Mouse (Mus musculus) heart, postnatal 0 days (tissue): ENCODE measurements around the gene Rsbn1l. TPM values are rescaled to one million over a fixed set of nuclear protein-coding genes. Genes with fewer than 3 reads are reported as not detected.
A peak's percentile ranks its signal among the peaks of the same experiment; 100 is the strongest.

Experiments
- ATAC-seq: fragments of 200-750 bp; cut with Nextera tagmentation; 2 replicates; pipeline ENCODE4 v1.8.0; 2017; ENCODE audit warnings: low read depth, moderate number of reproducible peaks, moderate library complexity; ENCODE audit not compliant: insufficient read depth
- DNase-seq: peaks from one replicate; pipeline ENCODE4 v3.0.0-alpha.2; 2016; ENCODE audit warnings: low spot score
- H3K27ac ChIP-seq: fragments of 300-500 bp; sonication (generic); 2 replicates; pipeline ENCODE4 v1.5.1; 2014; ENCODE audit warnings: low read depth, mild to moderate bottlenecking
- H3K27me3 ChIP-seq: fragments of 300-500 bp; sonication (generic); 2 replicates; pipeline ENCODE4 v1.6.1; 2014; ENCODE audit warnings: low read length, mixed read lengths; ENCODE audit not compliant: control insufficient read depth, insufficient read depth
- H3K36me3 ChIP-seq: fragments of 300-500 bp; sonication (generic); replicated peaks from 2 replicates; pipeline ENCODE4 v1.6.1; 2014; ENCODE audit warnings: low read length, mixed read lengths; ENCODE audit not compliant: control insufficient read depth, insufficient read depth
- H3K4me1 ChIP-seq: fragments of 300-500 bp; sonication (generic); 2 replicates; pipeline ENCODE4 v1.6.1; 2014; ENCODE audit warnings: antibody characterized with exemption; ENCODE audit not compliant: control insufficient read depth, insufficient read depth
- H3K4me2 ChIP-seq: fragments of 300-500 bp; sonication (generic); 2 replicates; pipeline ENCODE4 v1.6.1; 2014; ENCODE audit warnings: low read depth, mild to moderate bottlenecking, low read length, moderate library complexity
- H3K4me3 ChIP-seq: fragments of 300-500 bp; sonication (generic); 2 replicates; pipeline ENCODE4 v1.5.1; 2014; ENCODE audit warnings: low read depth, low read length
- H3K9ac ChIP-seq: fragments of 300-500 bp; sonication (generic); replicated peaks from 2 replicates; pipeline ENCODE4 v1.6.1; 2014; ENCODE audit warnings: low read depth, low read length, mixed read lengths
- H3K9me3 ChIP-seq: fragments of 300-500 bp; sonication (generic); replicated peaks from 2 replicates; pipeline ENCODE4 v1.6.1; 2016; ENCODE audit warnings: low read length; ENCODE audit not compliant: control insufficient read depth
- CTCF ChIP-seq: IDR thresholded peaks from 2 replicates; pipeline ENCODE4 v1.5.1; 2016; ENCODE audit warnings: antibody characterized with exemption, control low read depth, low read depth
- EP300 ChIP-seq: IDR thresholded peaks from 2 replicates; pipeline ENCODE4 v1.6.1; 2016; ENCODE audit warnings: antibody characterized with exemption, low read depth
- WGBS: fragments of 180-500 bp; shearing (Covaris S2); extraction: QIAGEN DNeasy Blood & Tissue Kit; methylation state at CpG from one replicate; pipeline ENCODE4 v1.1.7; 2014; 5-methylcytosine and 5-hydroxymethylcytosine counted together
- polyA plus RNA-seq: library from polyadenylated mRNA; unstranded; fragments of >200 nt; fragmentation: Nextera tagmentation; extraction: Ambion mirVana; gene quantifications from 2 replicates; pipeline ENCODE4 v1.2.1, GENCODE M21; 2015
- total RNA-seq: library from RNA; depleted of rRNA; stranded (reverse); fragments of >200 nt; gene quantifications from 2 replicates; pipeline ENCODE4 v1.2.3, GENCODE M21; 2014; ENCODE audit warnings: low replicate concordance

Rsbn1l gene
- total and polyA plus RNA-seq, 2 experiments from 2014 or later, result 8.5 to 9.4 TPM

GRCm38 (mm10) chr5:20940696-20941095 is 15.5 kb downstream of the Rsbn1l start:
- Histone ChIP-seq H3K4me1 (peaks cover 68% of the 10 kb centered on the region), H3K27me3 (no peaks in the 10 kb centered on the region), H3K36me3 (no peaks in the 10 kb centered on the region), H3K4me3 (no peak overlapping the region), H3K9ac (no peak overlapping the region), H3K9me3 (no peaks in the 10 kb centered on the region), H3K27ac (peak overlapping the region; percentile 93), H3K4me2 (no peak overlapping the region)
- WGBS, result 29% methylated on average over 4 of the region's 4 CpGs
- DNase-seq (no peak), ATAC-seq (peak; percentile 34; the same call in 1 of the 2 replicates)
- TF ChIP-seq CTCF, result no peak
- TF ChIP-seq EP300, result no peak

DNA sequence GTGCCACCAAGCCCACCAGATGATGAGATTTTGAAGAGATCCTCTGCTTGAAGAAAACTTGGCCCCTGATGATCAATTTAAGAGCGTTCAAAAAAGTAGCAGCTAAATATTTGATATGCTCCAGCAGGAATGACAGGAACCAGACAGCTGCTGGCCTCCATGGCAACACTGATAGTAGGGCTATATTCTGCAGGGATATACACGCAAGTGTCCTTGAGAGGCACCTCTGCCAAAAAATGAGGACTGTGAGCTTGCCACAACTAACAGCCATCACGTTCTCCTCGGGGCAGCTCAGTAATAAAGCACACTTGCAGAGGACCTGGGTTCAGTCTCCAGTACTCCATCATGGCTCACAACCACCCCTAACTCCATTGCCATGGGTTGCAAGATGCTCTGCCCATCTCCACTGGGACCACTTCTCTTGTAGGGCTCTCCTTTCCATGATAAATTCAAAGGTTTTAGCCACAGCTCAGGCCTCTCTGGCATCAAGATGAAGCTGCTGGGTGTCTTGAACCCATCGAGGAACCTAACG is 16.1 kb downstream of the Rsbn1l start:
- DNase-seq (peak; percentile 64), ATAC-seq (peak; percentile 85)
- no peak overlapping the region for H3K9ac ChIP-seq
- no peaks in the 10 kb centered on the region for H3K36me3 ChIP-seq
- 38% methylated on average over 6 of the region's 6 CpGs for WGBS
- no peaks in the 10 kb centered on the region for H3K9me3 ChIP-seq
- peak overlapping the region; percentile 14; the same call in 1 of the 2 replicates for H3K4me2 ChIP-seq
- TF ChIP-seq EP300 (no peak), CTCF (no peak)
- peaks cover 68% of the 10 kb centered on the region for H3K4me1 ChIP-seq
- peak overlapping the region; percentile 93 for H3K27ac ChIP-seq
- H3K27me3 ChIP-seq, result no peaks in the 10 kb centered on the region
- no peak overlapping the region for H3K4me3 ChIP-seq

- no peak for TF ChIP-seq CTCF
- TF ChIP-seq EP300, result no peak
- H3K4me1 ChIP-seq, result peaks cover 67% of the 10 kb centered on the region
- H3K9ac ChIP-seq, result no peak overlapping the region
- WGBS, result 30% methylated on average over 5 of the region's 5 CpGs
- H3K4me2 ChIP-seq, result 0 out of 2 replicates have a peak overlapping the region, but pooled peaks have one; percentile 1
- no peaks in the 10 kb centered on the region for H3K36me3 ChIP-seq
- peak overlapping the region; percentile 93 for H3K27ac ChIP-seq
- no peak for DNase-seq
- no peaks in the 10 kb centered on the region for H3K9me3 ChIP-seq
- no peak overlapping the region for H3K4me3 ChIP-seq
- ATAC-seq, result no peak
- H3K27me3 ChIP-seq, result no peaks in the 10 kb centered on the region
Measured at GRCm38 (mm10) chr5:20938523-20938922, 17.7 kb downstream of the Rsbn1l start.

DNA sequence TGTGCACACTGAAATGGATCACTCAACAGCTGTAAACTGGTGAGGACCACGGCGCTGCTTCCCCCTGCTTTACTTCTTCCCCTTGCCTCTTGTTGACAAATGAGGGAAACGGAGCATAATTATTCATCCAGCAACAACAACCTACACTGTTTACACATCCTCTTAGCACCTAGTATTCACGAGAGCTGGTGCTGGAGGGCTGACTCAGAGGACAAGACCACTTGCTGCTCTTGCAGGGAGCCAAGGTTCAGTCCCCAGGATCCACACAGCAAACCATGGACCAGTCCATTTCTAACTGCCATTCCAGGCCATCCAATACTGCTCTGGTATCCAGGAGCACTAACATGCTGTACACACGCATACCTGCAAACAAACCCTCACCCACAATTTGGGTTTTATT is 20.3 kb downstream of the Rsbn1l start:
- 68% methylated on average over 5 of the region's 5 CpGs for WGBS
- Histone ChIP-seq H3K4me3 (no peak overlapping the region), H3K4me2 (no peak overlapping the region), H3K27me3 (no peaks in the 10 kb centered on the region), H3K27ac (peak overlapping the region; percentile 48), H3K4me1 (peaks cover 54% of the 10 kb centered on the region), H3K9ac (peak overlapping the region; percentile 37; the same call in 1 of the 2 replicates), H3K36me3 (no peaks in the 10 kb centered on the region), H3K9me3 (no peaks in the 10 kb centered on the region)
- ATAC-seq, result no peak
- DNase-seq, result no peak
- TF ChIP-seq EP300, result no peak
- no peak for TF ChIP-seq CTCF

- TF ChIP-seq EP300, result no peak
- no peak for TF ChIP-seq CTCF
- H3K4me1 ChIP-seq, result peaks cover 50% of the 10 kb centered on the region
Measured at GRCm38 (mm10) chr5:20932585-20932984, 23.6 kb downstream of the Rsbn1l start.

GRCm38 (mm10) chr5:20931300-20931699 is 24.9 kb downstream of the Rsbn1l start:
- H3K4me3 ChIP-seq, result no peak overlapping the region
- H3K9me3 ChIP-seq, result no peaks in the 10 kb centered on the region
- H3K4me2 ChIP-seq, result peak overlapping the region; percentile 34; the same call in 1 of the 2 replicates
- ATAC-seq, result no peak
- peaks cover 45% of the 10 kb centered on the region for H3K4me1 ChIP-seq
- no peaks in the 10 kb centered on the region for H3K36me3 ChIP-seq
- no peak overlapping the region for H3K9ac ChIP-seq
- H3K27me3 ChIP-seq, result no peaks in the 10 kb centered on the region
- no peak for DNase-seq
- H3K27ac ChIP-seq, result peak overlapping the region; percentile 86
- 48% methylated on average over 3 of the region's 3 CpGs for WGBS
- TF ChIP-seq EP300 (no peak), CTCF (no peak)

More at GRCm38 (mm10) chr5:20932585-20932984, 23.6 kb downstream of the Rsbn1l start:
- no peak for ATAC-seq
- WGBS, result 88% methylated on average over 3 of the region's 3 CpGs
- no peak overlapping the region for H3K9ac ChIP-seq
- H3K9me3 ChIP-seq, result no peaks in the 10 kb centered on the region
- no peaks in the 10 kb centered on the region for H3K27me3 ChIP-seq
- no peak overlapping the region for H3K4me3 ChIP-seq
- no peak overlapping the region for H3K27ac ChIP-seq
- no peaks in the 10 kb centered on the region for H3K36me3 ChIP-seq
- no peak for DNase-seq
- no peak overlapping the region for H3K4me2 ChIP-seq
